Mouse (Mus musculus): ENCODE results near the gene Flg2. TPM values are rescaled to one million over a fixed set of nuclear protein-coding genes. Genes with fewer than 3 reads are reported as not detected.

The Flg2 gene
- total RNA-seq (2014; rRNA removed): 0.05 TPM in 1 of 2 replicates, not detected in the other
- polyA plus RNA-seq (2015; fragmentation: Nextera tagmentation; extraction: Ambion mirVana): not detected in 2 replicates

- Histone ChIP-seq H3K9ac (replicated peaks; ENCODE audit: low read length) (no peak within 1 kb of the TSS), H3K9me3 (ENCODE audit: low read length) (no peaks in the 10 kb centered on the region), H3K4me2 (ENCODE audit: low read depth, low read length) (no peak within 1 kb of the TSS), H3K4me3 (ENCODE audit: low read length) (no peak within 1 kb of the TSS), H3K4me1 (ENCODE audit: insufficient read depth, low read length) (no peaks in the 10 kb centered on the region), H3K27ac (no peak within 1 kb of the TSS), H3K36me3 (ENCODE audit: insufficient read depth, low read length) (no peaks in the 10 kb centered on the region), H3K27me3 (ENCODE audit: insufficient read depth, low read length) (no peaks in the 10 kb centered on the region)
- ATAC-seq (no peak), DNase-seq (ENCODE audit: low spot score) (no peak)
- 87% methylated on average over 3 of the region's 3 CpGs for WGBS
- TF ChIP-seq CTCF (IDR thresholded peaks at IDR 0.05; ENCODE audit: low read depth): no peak
These were observed at the start of gene Flg2 for GRCm38 (mm10) chr3:93196978-93197377. Gene Flg2, plus strand, starts transcription at chr3:93197278.

- no peak for DNase-seq (ENCODE audit: low spot score)
- Histone ChIP-seq H3K27ac (no peak overlapping the region), H3K9me3 (ENCODE audit: low read length) (no peaks in the 10 kb centered on the region), H3K9ac (replicated peaks; ENCODE audit: low read length) (no peak overlapping the region), H3K27me3 (ENCODE audit: insufficient read depth, low read length) (no peaks in the 10 kb centered on the region), H3K4me3 (ENCODE audit: low read length) (no peak overlapping the region), H3K36me3 (ENCODE audit: insufficient read depth, low read length) (no peaks in the 10 kb centered on the region), H3K4me2 (ENCODE audit: low read depth, low read length) (no peak overlapping the region), H3K4me1 (ENCODE audit: insufficient read depth, low read length) (no peaks in the 10 kb centered on the region)
- no peak for ATAC-seq
- TF ChIP-seq CTCF (IDR thresholded peaks at IDR 0.05; ENCODE audit: low read depth): no peak
- 81% methylated on average over 6 of the region's 6 CpGs for WGBS
These were observed 34.6 kb upstream of the Flg2 start for GRCm38 (mm10) chr3:93162502-93162901.

GRCm38 (mm10) chr3:93162996-93163592 is 34.0 kb upstream of the Flg2 start:
- Histone ChIP-seq H3K27ac (no peak overlapping the region), H3K36me3 (ENCODE audit: insufficient read depth, low read length) (no peaks in the 10 kb centered on the region), H3K9me3 (ENCODE audit: low read length) (no peaks in the 10 kb centered on the region), H3K27me3 (ENCODE audit: insufficient read depth, low read length) (no peaks in the 10 kb centered on the region), H3K4me2 (ENCODE audit: low read depth, low read length) (no peak overlapping the region), H3K4me1 (ENCODE audit: insufficient read depth, low read length) (no peaks in the 10 kb centered on the region), H3K9ac (replicated peaks; ENCODE audit: low read length) (no peak overlapping the region), H3K4me3 (ENCODE audit: low read length) (no peak overlapping the region)
- no peak for ATAC-seq
- no peak for TF ChIP-seq CTCF (IDR thresholded peaks at IDR 0.05; ENCODE audit: low read depth)
- DNase-seq (ENCODE audit: low spot score): peak; percentile 4
- 58% methylated on average over 1 of the region's 1 CpGs for WGBS

- no peaks in the 10 kb centered on the region for H3K4me1 ChIP-seq (ENCODE audit: insufficient read depth, low read length)
- WGBS: 91% methylated on average over 4 of the region's 4 CpGs
- DNase-seq (ENCODE audit: low spot score) (no peak), ATAC-seq (no peak)
- no peaks in the 10 kb centered on the region for H3K36me3 ChIP-seq (ENCODE audit: insufficient read depth, low read length)
- no peak overlapping the region for H3K27ac ChIP-seq
- no peak for TF ChIP-seq CTCF (IDR thresholded peaks at IDR 0.05; ENCODE audit: low read depth)
- no peak overlapping the region for H3K4me2 ChIP-seq (ENCODE audit: low read depth, low read length)
- H3K4me3 ChIP-seq (ENCODE audit: low read length): no peak overlapping the region
- H3K9ac ChIP-seq (replicated peaks; ENCODE audit: low read length): no peak overlapping the region
- H3K27me3 ChIP-seq (ENCODE audit: insufficient read depth, low read length): no peaks in the 10 kb centered on the region
- H3K9me3 ChIP-seq (ENCODE audit: low read length): no peaks in the 10 kb centered on the region
These were observed 16.2 kb upstream of the Flg2 start for GRCm38 (mm10) chr3:93180856-93181255.

GRCm38 (mm10) chr3:93201955-93202354 is 4.9 kb downstream of the Flg2 start:
- Histone ChIP-seq H3K36me3 (ENCODE audit: insufficient read depth, low read length) (no peaks in the 10 kb centered on the region), H3K27ac (no peak overlapping the region), H3K4me1 (ENCODE audit: insufficient read depth, low read length) (no peaks in the 10 kb centered on the region), H3K27me3 (ENCODE audit: insufficient read depth, low read length) (no peaks in the 10 kb centered on the region), H3K4me2 (ENCODE audit: low read depth, low read length) (no peak overlapping the region), H3K9ac (replicated peaks; ENCODE audit: low read length) (no peak overlapping the region), H3K9me3 (ENCODE audit: low read length) (no peaks in the 10 kb centered on the region; the same call in 1 of the 2 replicates), H3K4me3 (ENCODE audit: low read length) (no peak overlapping the region)
- no peak for ATAC-seq
- no peak for TF ChIP-seq CTCF (IDR thresholded peaks at IDR 0.05; ENCODE audit: low read depth)
- WGBS: 73% methylated on average over 2 of the region's 2 CpGs
- DNase-seq (ENCODE audit: low spot score): no peak

- Histone ChIP-seq H3K36me3 (ENCODE audit: insufficient read depth, low read length) (no peaks in the 10 kb centered on the region), H3K9me3 (ENCODE audit: low read length) (no peaks in the 10 kb centered on the region; the same call in 1 of the 2 replicates), H3K4me3 (ENCODE audit: low read length) (no peak overlapping the region), H3K27me3 (ENCODE audit: insufficient read depth, low read length) (no peaks in the 10 kb centered on the region), H3K27ac (no peak overlapping the region), H3K9ac (replicated peaks; ENCODE audit: low read length) (no peak overlapping the region), H3K4me2 (ENCODE audit: low read depth, low read length) (no peak overlapping the region), H3K4me1 (ENCODE audit: insufficient read depth, low read length) (no peaks in the 10 kb centered on the region)
- DNase-seq (ENCODE audit: low spot score) (no peak), ATAC-seq (no peak)
- WGBS: 92% methylated on average over 4 of the region's 4 CpGs
- TF ChIP-seq CTCF (IDR thresholded peaks at IDR 0.05; ENCODE audit: low read depth): no peak
These were observed 5.4 kb downstream of the Flg2 start for GRCm38 (mm10) chr3:93202499-93202898.

Other genes with a start within 250 kb of the Flg2 start
- gene Lce3d, start 239.9 kb upstream of the Flg2 start, total RNA-seq (2014; rRNA removed): not detected in 2 replicates
- not detected in 2 replicates for gene Lce3d, start 239.9 kb upstream of the Flg2 start, polyA plus RNA-seq (2015; fragmentation: Nextera tagmentation; extraction: Ambion mirVana)
- not detected in 2 replicates for gene Lce3e, start 230.2 kb upstream of the Flg2 start, total RNA-seq (2014; rRNA removed)
- not detected in 2 replicates for gene Lce3e, start 230.2 kb upstream of the Flg2 start, polyA plus RNA-seq (2015; fragmentation: Nextera tagmentation; extraction: Ambion mirVana)
- gene Lce3f, start 205.1 kb upstream of the Flg2 start, total RNA-seq (2014; rRNA removed): not detected in 2 replicates
- not detected in 2 replicates for gene Lce3f, start 205.1 kb upstream of the Flg2 start, polyA plus RNA-seq (2015; fragmentation: Nextera tagmentation; extraction: Ambion mirVana)
- 4.2 TPM in 1 of 2 replicates, not detected in the other for gene Crct1, start 181.6 kb upstream of the Flg2 start, total RNA-seq (2014; rRNA removed)
- gene Crct1, start 181.6 kb upstream of the Flg2 start, polyA plus RNA-seq (2015; fragmentation: Nextera tagmentation; extraction: Ambion mirVana): 1.4 and 2.3 TPM in 2 replicates
- not detected in 2 replicates for gene Lce1m, start 178.2 kb upstream of the Flg2 start, total RNA-seq (2014; rRNA removed)
- not detected in 2 replicates for gene Lce1m, start 178.2 kb upstream of the Flg2 start, polyA plus RNA-seq (2015; fragmentation: Nextera tagmentation; extraction: Ambion mirVana)
- not detected in 2 replicates for gene Gm4858, start 128.5 kb upstream of the Flg2 start, total RNA-seq (2014; rRNA removed)
- gene Gm4858, start 128.5 kb upstream of the Flg2 start, polyA plus RNA-seq (2015; fragmentation: Nextera tagmentation; extraction: Ambion mirVana): not detected in 2 replicates
- not detected in 2 replicates for gene Crnn, start 52.5 kb upstream of the Flg2 start, total RNA-seq (2014; rRNA removed)
- gene Crnn, start 52.5 kb upstream of the Flg2 start, polyA plus RNA-seq (2015; fragmentation: Nextera tagmentation; extraction: Ambion mirVana): not detected in 2 replicates
- 0.29 TPM in 1 of 2 replicates, not detected in the other for gene Flg, start 76.2 kb downstream of the Flg2 start, total RNA-seq (2014; rRNA removed)
- gene Flg, start 76.2 kb downstream of the Flg2 start, polyA plus RNA-seq (2015; fragmentation: Nextera tagmentation; extraction: Ambion mirVana): not detected in 2 replicates
- gene Hrnr, start 122.5 kb downstream of the Flg2 start, total RNA-seq (2014; rRNA removed): not detected in 2 replicates
- gene Hrnr, start 122.5 kb downstream of the Flg2 start, polyA plus RNA-seq (2015; fragmentation: Nextera tagmentation; extraction: Ambion mirVana): not detected in 2 replicates
- gene Rptn, start 196.4 kb downstream of the Flg2 start, total RNA-seq (2014; rRNA removed): 0.05 TPM in 1 of 2 replicates, not detected in the other
- gene Rptn, start 196.4 kb downstream of the Flg2 start, polyA plus RNA-seq (2015; fragmentation: Nextera tagmentation; extraction: Ambion mirVana): not detected in 2 replicates
- 0.11 and 0.21 TPM in 2 replicates for gene Tchh, start 245.1 kb downstream of the Flg2 start, total RNA-seq (2014; rRNA removed)
- gene Tchh, start 245.1 kb downstream of the Flg2 start, polyA plus RNA-seq (2015; fragmentation: Nextera tagmentation; extraction: Ambion mirVana): 2.0 and 2.5 TPM in 2 replicates